Mouse (Mus musculus): Measurements from ENCODE around the gene Necab2. TPM values are rescaled to one million over a fixed set of nuclear protein-coding genes. Genes with fewer than 3 reads are reported as not detected.

The Necab2 gene
- polyA plus RNA-seq, 1 experiment from 2014 or later, result 15.4 TPM

GRCm38 (mm10) chr8:119442013-119442412 lies 4.5 kb upstream of the Necab2 start:
- Histone ChIP-seq H3K27ac (no peak overlapping the region), H3K36me3 (replicated peaks) (no peaks in the 10 kb centered on the region), H3K4me2 (no peak overlapping the region), H3K9ac (no peak overlapping the region), H3K4me1 (peaks cover 18% of the 10 kb centered on the region), H3K9me3 (no peaks in the 10 kb centered on the region), H3K4me3 (replicated peaks) (no peak overlapping the region), H3K27me3 (peaks cover 40% of the 10 kb centered on the region)
- no peak for ATAC-seq (ENCODE audit: low FRiP score)
- WGBS, result 68% methylated on average over 5 of the region's 5 CpGs

- Histone ChIP-seq H3K4me3 (replicated peaks) (no peak overlapping the region), H3K4me1 (peaks cover 27% of the 10 kb centered on the region), H3K27me3 (peaks cover 49% of the 10 kb centered on the region), H3K9me3 (no peaks in the 10 kb centered on the region), H3K27ac (no peak overlapping the region), H3K36me3 (replicated peaks) (no peaks in the 10 kb centered on the region), H3K9ac (no peak overlapping the region), H3K4me2 (no peak overlapping the region)
- ATAC-seq (ENCODE audit: low FRiP score), result no peak
- 94% methylated on average over 8 of the region's 8 CpGs for WGBS
These were observed 3.5 kb upstream of the Necab2 start for GRCm38 (mm10) chr8:119442970-119443369.

- peaks cover 30% of the 10 kb centered on the region for H3K4me1 ChIP-seq
- peak overlapping the region; percentile 86 for H3K4me2 ChIP-seq
- peak overlapping the region; percentile 75 for H3K4me3 ChIP-seq (replicated peaks)
- peak overlapping the region; percentile 79 for H3K9ac ChIP-seq
- peak; percentile 50 for ATAC-seq (ENCODE audit: low FRiP score)
- peaks cover 53% of the 10 kb centered on the region for H3K27me3 ChIP-seq
- WGBS, result under 1% methylated on average over 30 of the region's 80 CpGs
- H3K36me3 ChIP-seq (replicated peaks), result no peaks in the 10 kb centered on the region
- no peak overlapping the region for H3K27ac ChIP-seq
- H3K9me3 ChIP-seq, result no peaks in the 10 kb centered on the region
These were observed 666 bp downstream of the Necab2 start for GRCm38 (mm10) chr8:119446990-119447780.

GRCm38 (mm10) chr8:119447781-119448170 lies 1.3 kb downstream of the Necab2 start:
- Histone ChIP-seq H3K36me3 (replicated peaks) (no peaks in the 10 kb centered on the region), H3K27me3 (peaks cover 48% of the 10 kb centered on the region), H3K9ac (peak overlapping the region; percentile 79), H3K9me3 (no peaks in the 10 kb centered on the region), H3K4me1 (peaks cover 30% of the 10 kb centered on the region), H3K4me2 (peak overlapping the region; percentile 86), H3K4me3 (replicated peaks) (peak overlapping the region; percentile 75), H3K27ac (no peak overlapping the region)
- ATAC-seq (ENCODE audit: low FRiP score), result peak; percentile 10; the same call in 1 of the 2 replicates
- WGBS, result 2% methylated on average over 17 of the region's 17 CpGs

GRCm38 (mm10) chr8:119449627-119450026 lies 3.1 kb downstream of the Necab2 start:
- Histone ChIP-seq H3K27ac (no peak overlapping the region), H3K4me2 (no peak overlapping the region), H3K4me1 (peaks cover 30% of the 10 kb centered on the region), H3K4me3 (replicated peaks) (no peak overlapping the region), H3K27me3 (peaks cover 44% of the 10 kb centered on the region), H3K9ac (no peak overlapping the region), H3K36me3 (replicated peaks) (no peaks in the 10 kb centered on the region), H3K9me3 (no peaks in the 10 kb centered on the region)
- WGBS, result 79% methylated on average over 12 of the region's 12 CpGs
- no peak for ATAC-seq (ENCODE audit: low FRiP score)

GRCm38 (mm10) chr8:119451131-119451530 lies 4.6 kb downstream of the Necab2 start:
- no peak overlapping the region for H3K27ac ChIP-seq
- no peak overlapping the region for H3K9ac ChIP-seq
- H3K36me3 ChIP-seq (replicated peaks), result no peaks in the 10 kb centered on the region
- H3K9me3 ChIP-seq, result no peaks in the 10 kb centered on the region
- H3K27me3 ChIP-seq, result peaks cover 32% of the 10 kb centered on the region
- WGBS, result 85% methylated on average over 4 of the region's 4 CpGs
- no peak overlapping the region for H3K4me2 ChIP-seq
- peaks cover 29% of the 10 kb centered on the region for H3K4me1 ChIP-seq
- ATAC-seq (ENCODE audit: low FRiP score), result no peak
- H3K4me3 ChIP-seq (replicated peaks), result no peak overlapping the region

GRCm38 (mm10) chr8:119452919-119453318 lies 6.4 kb downstream of the Necab2 start:
- no peak for ATAC-seq (ENCODE audit: low FRiP score)
- Histone ChIP-seq H3K4me3 (replicated peaks) (no peak overlapping the region), H3K4me2 (no peak overlapping the region), H3K36me3 (replicated peaks) (no peaks in the 10 kb centered on the region), H3K9ac (no peak overlapping the region), H3K27me3 (peaks cover 23% of the 10 kb centered on the region), H3K4me1 (peaks cover 15% of the 10 kb centered on the region), H3K27ac (no peak overlapping the region), H3K9me3 (no peaks in the 10 kb centered on the region)
- WGBS, result 89% methylated on average over 5 of the region's 5 CpGs

GRCm38 (mm10) chr8:119456045-119456444 lies 9.5 kb downstream of the Necab2 start:
- no peak overlapping the region for H3K9ac ChIP-seq
- no peak overlapping the region for H3K4me3 ChIP-seq (replicated peaks)
- ATAC-seq (ENCODE audit: low FRiP score), result no peak
- H3K4me2 ChIP-seq, result no peak overlapping the region
- peaks cover 14% of the 10 kb centered on the region for H3K4me1 ChIP-seq
- H3K9me3 ChIP-seq, result no peaks in the 10 kb centered on the region
- 86% methylated on average over 5 of the region's 5 CpGs for WGBS
- H3K27me3 ChIP-seq, result no peaks in the 10 kb centered on the region
- H3K27ac ChIP-seq, result no peak overlapping the region
- no peaks in the 10 kb centered on the region for H3K36me3 ChIP-seq (replicated peaks)

- Histone ChIP-seq H3K9ac (no peak overlapping the region), H3K4me3 (replicated peaks) (no peak overlapping the region), H3K9me3 (no peaks in the 10 kb centered on the region), H3K4me1 (peaks cover 35% of the 10 kb centered on the region), H3K4me2 (no peak overlapping the region), H3K27me3 (peaks cover 14% of the 10 kb centered on the region; the same call in 1 of the 2 replicates), H3K36me3 (replicated peaks) (no peaks in the 10 kb centered on the region), H3K27ac (peak overlapping the region; percentile 74)
- 57% methylated on average over 16 of the region's 16 CpGs for WGBS
- peak; percentile 45; the same call in 1 of the 2 replicates for ATAC-seq (ENCODE audit: low FRiP score)
These were observed 13.2 kb downstream of the Necab2 start for GRCm38 (mm10) chr8:119459724-119460123.

GRCm38 (mm10) chr8:119461356-119461755 lies 14.8 kb downstream of the Necab2 start:
- Histone ChIP-seq H3K27me3 (peaks cover 29% of the 10 kb centered on the region), H3K9ac (no peak overlapping the region), H3K4me2 (no peak overlapping the region), H3K4me3 (replicated peaks) (no peak overlapping the region), H3K9me3 (no peaks in the 10 kb centered on the region), H3K27ac (peak overlapping the region; percentile 25; the same call in 1 of the 2 replicates), H3K36me3 (replicated peaks) (no peaks in the 10 kb centered on the region), H3K4me1 (peaks cover 52% of the 10 kb centered on the region)
- ATAC-seq (ENCODE audit: low FRiP score), result peak; percentile 42; the same call in 1 of the 2 replicates
- 46% methylated on average over 9 of the region's 9 CpGs for WGBS

GRCm38 (mm10) chr8:119463709-119464108 lies 17.2 kb downstream of the Necab2 start:
- no peak overlapping the region for H3K9ac ChIP-seq
- no peak for ATAC-seq (ENCODE audit: low FRiP score)
- H3K27ac ChIP-seq, result no peak overlapping the region
- H3K4me1 ChIP-seq, result peaks cover 59% of the 10 kb centered on the region
- no peak overlapping the region for H3K4me3 ChIP-seq (replicated peaks)
- H3K4me2 ChIP-seq, result no peak overlapping the region
- no peaks in the 10 kb centered on the region for H3K9me3 ChIP-seq
- WGBS, result 35% methylated on average over 7 of the region's 7 CpGs
- H3K27me3 ChIP-seq, result peaks cover 37% of the 10 kb centered on the region
- H3K36me3 ChIP-seq (replicated peaks), result no peaks in the 10 kb centered on the region

GRCm38 (mm10) chr8:119466105-119466504 lies 19.6 kb downstream of the Necab2 start:
- Histone ChIP-seq H3K36me3 (replicated peaks) (no peaks in the 10 kb centered on the region), H3K4me3 (replicated peaks) (no peak overlapping the region; the same call in 1 of the 2 replicates), H3K27me3 (peaks cover 37% of the 10 kb centered on the region), H3K9ac (no peak overlapping the region), H3K4me1 (peaks cover 45% of the 10 kb centered on the region), H3K4me2 (peak overlapping the region; percentile 38), H3K9me3 (no peaks in the 10 kb centered on the region), H3K27ac (0 out of 2 replicates have a peak overlapping the region, but pooled peaks have one; percentile 31)
- WGBS, result 2% methylated on average over 18 of the region's 18 CpGs
- peak; percentile 21; the same call in 1 of the 2 replicates for ATAC-seq (ENCODE audit: low FRiP score)

GRCm38 (mm10) chr8:119466794-119467193 lies 20.3 kb downstream of the Necab2 start:
- H3K36me3 ChIP-seq (replicated peaks), result no peaks in the 10 kb centered on the region
- H3K9me3 ChIP-seq, result no peaks in the 10 kb centered on the region
- no peak for ATAC-seq (ENCODE audit: low FRiP score)
- H3K27me3 ChIP-seq, result peaks cover 37% of the 10 kb centered on the region
- no peak overlapping the region for H3K9ac ChIP-seq
- H3K4me2 ChIP-seq, result no peak overlapping the region
- H3K4me1 ChIP-seq, result peaks cover 39% of the 10 kb centered on the region
- H3K4me3 ChIP-seq (replicated peaks), result no peak overlapping the region
- H3K27ac ChIP-seq, result 0 out of 2 replicates have a peak overlapping the region, but pooled peaks have one; percentile 31
- 76% methylated on average over 10 of the region's 10 CpGs for WGBS

All from forebrain, embryonic 12.5 days (tissue).